Mouse (Mus musculus) MEL (cell line): ENCODE measurements at regions not wholly inside any gene's neighbourhood (a gene's known extent, or its start where the extent isn't known, plus 50 kb on each side); places are given as distances from the start of the nearest gene placed in this dataset.

ENCODE experiments used
- DNase-seq: peaks from one replicate; pipeline ENCODE4 v3.0.0; 2011; ENCODE audit warnings: low read depth, low spot score
- H3K27ac ChIP-seq: 2 replicates; pipeline ENCODE4 v1.5.1; 2012; ENCODE audit warnings: low read depth, mild to moderate bottlenecking, control low read depth, low read length, moderate library complexity; ENCODE audit not compliant: control insufficient read depth
- H3K27me3 ChIP-seq, 2 experiments: fragments of 150-350 bp in 1 of 2; sonication (generic) in 1 of 2; 2 replicates each; pipeline ENCODE4 v1.6.1; 2012; ENCODE audit warnings: low read length in 2 of 2, mild to moderate bottlenecking in 2 of 2, improper control_type of control experiment in 1 of 2, moderate library complexity in 1 of 2; ENCODE audit not compliant: insufficient read depth in 2 of 2, control insufficient read depth in 1 of 2
- H3K36me3 ChIP-seq, 2 experiments: 2 replicates each; pipeline ENCODE4 v1.6.1; 2012 to 2014; ENCODE audit warnings: low read length in 2 of 2, improper control_type of control experiment in 1 of 2, inconsistent platforms in 1 of 2, mild to moderate bottlenecking in 1 of 2; ENCODE audit not compliant: insufficient read depth in 2 of 2, control insufficient read depth in 1 of 2
- H3K4me1 ChIP-seq, 2 experiments: fragments of 150-350 bp in 1 of 2; sonication (generic) in 1 of 2; 2 replicates each; pipeline ENCODE4 v1.6.1; 2012; ENCODE audit warnings: low read length in 2 of 2, improper control_type of control experiment in 1 of 2, mild to moderate bottlenecking in 1 of 2; ENCODE audit not compliant: insufficient read depth in 2 of 2, control insufficient read depth in 1 of 2
- H3K4me3 ChIP-seq, 2 experiments: fragments of 150-350 bp in 1 of 2; sonication (generic) in 1 of 2; 2 replicates each; pipeline ENCODE4 v1.5.1; 2012; ENCODE audit warnings: low read depth in 2 of 2, low read length in 2 of 2, mild to moderate bottlenecking in 2 of 2, moderate library complexity in 2 of 2, control low read depth in 1 of 2, improper control_type of control experiment in 1 of 2; ENCODE audit not compliant: control insufficient read depth in 1 of 2, insufficient read depth in 1 of 2
- H3K79me2 ChIP-seq: 2 replicates; pipeline ENCODE4 v1.6.1; 2012; ENCODE audit warnings: mild to moderate bottlenecking, low read length, moderate library complexity; ENCODE audit not compliant: control insufficient read depth, poor library complexity, insufficient read depth
- H3K9ac ChIP-seq: 2 replicates; pipeline ENCODE4 v1.6.1; 2012; ENCODE audit warnings: low read depth, mild to moderate bottlenecking, control low read depth, low read length, moderate library complexity; ENCODE audit not compliant: control insufficient read depth, poor library complexity, severe bottlenecking
- H3K9me3 ChIP-seq: fragments of 150-350 bp; sonication (generic); replicated peaks from 2 replicates; pipeline ENCODE4 v1.6.1; 2012; ENCODE audit warnings: mild to moderate bottlenecking, low read length, improper control_type of control experiment, moderate library complexity; ENCODE audit not compliant: insufficient read depth
- BHLHE40 ChIP-seq: IDR thresholded peaks from 2 replicates; pipeline ENCODE4 v1.6.1; 2012; ENCODE audit warnings: low read depth, mild to moderate bottlenecking, inconsistent platforms, low read length, improper control_type of control experiment, borderline replicate concordance
- CTCF ChIP-seq, 3 experiments: IDR thresholded peaks in 2 of 3; conservative IDR thresholded peaks in 1 of 3; 2 replicates each; pipeline ENCODE4 v1.5.1; 2011 to 2012; ENCODE audit warnings: low read length in 3 of 3, low read depth in 2 of 3, mild to moderate bottlenecking in 2 of 3, improper control_type of control experiment in 1 of 3, inconsistent platforms in 1 of 3, mixed read lengths in 1 of 3, moderate library complexity in 1 of 3; ENCODE audit not compliant: control insufficient read depth in 1 of 3, insufficient read depth in 1 of 3, poor library complexity in 1 of 3, severe bottlenecking in 1 of 3
- GABPA ChIP-seq: IDR thresholded peaks from 2 replicates; pipeline ENCODE4 v1.6.1; 2012; ENCODE audit warnings: low read depth, mild to moderate bottlenecking, inconsistent platforms, low read length, improper control_type of control experiment, moderate library complexity
- GATA1 ChIP-seq: IDR thresholded peaks from 2 replicates; pipeline ENCODE4 v1.6.1; 2011; ENCODE audit warnings: low read depth, low read length, improper control_type of control experiment
- HCFC1 ChIP-seq: IDR thresholded peaks from 2 replicates; pipeline ENCODE4 v1.6.1; 2012; ENCODE audit warnings: low read depth, mild to moderate bottlenecking, inconsistent platforms, low read length, improper control_type of control experiment, moderate library complexity
- JUND ChIP-seq: IDR thresholded peaks from 2 replicates; pipeline ENCODE4 v1.6.1; 2011; ENCODE audit warnings: low read depth, mild to moderate bottlenecking, improper control_type of control experiment, low read length
- KAT2A ChIP-seq: conservative IDR thresholded peaks from 2 replicates; pipeline ENCODE4 v1.6.1; 2012; ENCODE audit warnings: low read depth, low read length, improper control_type of control experiment, inconsistent platforms
- MAFK ChIP-seq: IDR thresholded peaks from 2 replicates; pipeline ENCODE4 v1.6.1; 2011; ENCODE audit warnings: low read depth, mild to moderate bottlenecking, low read length, improper control_type of control experiment, borderline replicate concordance
- MXI1 ChIP-seq: IDR thresholded peaks from 2 replicates; pipeline ENCODE4 v1.6.1; 2011; ENCODE audit warnings: mild to moderate bottlenecking, low read depth, low read length, improper control_type of control experiment
- MYC ChIP-seq: IDR thresholded peaks from 2 replicates; pipeline ENCODE4 v1.6.1; 2011; ENCODE audit warnings: low read depth, mild to moderate bottlenecking, low read length, improper control_type of control experiment, moderate library complexity
- NELFE ChIP-seq: IDR thresholded peaks from 2 replicates; pipeline ENCODE4 v1.6.1; 2011; ENCODE audit warnings: low read depth, low read length, improper control_type of control experiment
- POLR2A ChIP-seq, 2 experiments: IDR thresholded peaks; 2 replicates each; pipeline ENCODE4 v1.6.1; 2011 to 2012; ENCODE audit warnings: low read length in 2 of 2, mild to moderate bottlenecking in 2 of 2, control low read depth in 1 of 2, improper control_type of control experiment in 1 of 2, low read depth in 1 of 2, moderate library complexity in 1 of 2; ENCODE audit not compliant: control insufficient read depth in 1 of 2, insufficient read depth in 1 of 2, poor library complexity in 1 of 2
- POLR2AphosphoS5 ChIP-seq: IDR thresholded peaks from 2 replicates; pipeline ENCODE4 v1.6.1; 2012; ENCODE audit warnings: low read depth, borderline replicate concordance, mild to moderate bottlenecking, inconsistent platforms, low read length, moderate library complexity, mixed read lengths
- RCOR1 ChIP-seq: IDR thresholded peaks from 2 replicates; pipeline ENCODE4 v1.6.1; 2012; ENCODE audit warnings: low read depth, mild to moderate bottlenecking, inconsistent platforms, low read length, improper control_type of control experiment
- TAL1 ChIP-seq: IDR thresholded peaks from 2 replicates; pipeline ENCODE4 v1.6.1; 2012; ENCODE audit warnings: mild to moderate bottlenecking, inconsistent platforms, low read length, moderate library complexity, mixed read lengths
- TBP ChIP-seq: IDR thresholded peaks from 2 replicates; pipeline ENCODE4 v1.8.0; 2011; ENCODE audit warnings: low read depth, low read length, improper control_type of control experiment
- TCF12 ChIP-seq: IDR thresholded peaks from 2 replicates; pipeline ENCODE4 v1.6.1; 2014; ENCODE audit warnings: low read depth, mild to moderate bottlenecking, inconsistent platforms, low read length, improper control_type of control experiment, moderate library complexity
- USF1 ChIP-seq: IDR thresholded peaks from 2 replicates; pipeline ENCODE4 v1.6.1; 2014; ENCODE audit warnings: low read depth, mild to moderate bottlenecking, inconsistent platforms, low read length, improper control_type of control experiment, moderate library complexity
- USF2 ChIP-seq, 2 experiments: IDR thresholded peaks; 2 replicates each; pipeline ENCODE4 v1.6.1; 2011 to 2012; ENCODE audit warnings: improper control_type of control experiment in 2 of 2, low read length in 2 of 2, borderline replicate concordance in 1 of 2, inconsistent platforms in 1 of 2, low read depth in 1 of 2, mild to moderate bottlenecking in 1 of 2; ENCODE audit not compliant: insufficient read depth in 1 of 2
- ZC3H11A ChIP-seq: IDR thresholded peaks from 2 replicates; pipeline ENCODE4 v1.6.1; 2012; ENCODE audit warnings: low read depth, mild to moderate bottlenecking, inconsistent platforms, low read length, improper control_type of control experiment
- ZMIZ1 ChIP-seq: IDR thresholded peaks from 2 replicates; pipeline ENCODE4 v1.6.1; 2012; ENCODE audit warnings: low read depth, mild to moderate bottlenecking, inconsistent platforms, low read length, improper control_type of control experiment, moderate library complexity
- ZNF384 ChIP-seq: IDR thresholded peaks from 2 replicates; pipeline ENCODE4 v1.6.1; 2012; ENCODE audit warnings: low read depth, mild to moderate bottlenecking, inconsistent platforms, low read length, improper control_type of control experiment

GRCm38 (mm10) chr17:66235806-66236335 is 112.6 kb downstream of the Ddx11 start:
- Histone ChIP-seq H3K9ac (no peak overlapping the region), H3K27ac (no peak overlapping the region), H3K4me1 (no peaks in the 10 kb centered on the region; a peak in 2 of 4 replicates), H3K9me3 (no peaks in the 10 kb centered on the region), H3K79me2 (no peaks in the 10 kb centered on the region), H3K27me3 (no peaks in the 10 kb centered on the region)
- DNase-seq, result no peak
- TF ChIP-seq KAT2A (no peak), ZC3H11A (no peak), ZNF384 (no peak), POLR2AphosphoS5 (no peak), JUND (no peak), POLR2A (IDR thresholded peaks at IDR 0.05; ENCODE audit: control insufficient read depth in 1 of 2, insufficient read depth in 1 of 2, low read depth in 1 of 2, low read length in 2 of 2, poor library complexity in 1 of 2) (no peak), ZMIZ1 (no peak), GATA1 (no peak)
- TF ChIP-seq, all 39 proteins: peak for 0
- Histone ChIP-seq H3K4me3 (no peak overlapping the region), H3K36me3 (no peaks in the 10 kb centered on the region)

- no peak overlapping the region for H3K9ac ChIP-seq
- no peaks in the 10 kb centered on the region; a peak in 1 of 4 replicates for H3K4me1 ChIP-seq
- no peaks in the 10 kb centered on the region for H3K79me2 ChIP-seq
- H3K27ac ChIP-seq, result no peak overlapping the region
- H3K36me3 ChIP-seq, result no peaks in the 10 kb centered on the region
- no peak for TF ChIP-seq ZMIZ1
- TF ChIP-seq BHLHE40, result no peak
- no peak for TF ChIP-seq KAT2A
- no peak for TF ChIP-seq GATA1
- TF ChIP-seq RCOR1, result no peak
- TF ChIP-seq TBP, result no peak
- no peak for TF ChIP-seq MXI1
- no peak for TF ChIP-seq NELFE
- TF ChIP-seq USF2 (IDR thresholded peaks at IDR 0.05; ENCODE audit: borderline replicate concordance in 1 of 2, insufficient read depth in 1 of 2, low read depth in 1 of 2, low read length in 2 of 2), result no peak
- no peak for TF ChIP-seq HCFC1
- TF ChIP-seq MYC, result no peak
- no peak for TF ChIP-seq MAFK
- TF ChIP-seq TAL1, result no peak
- no peak for TF ChIP-seq TCF12
- TF ChIP-seq GABPA, result no peak
- no peak for TF ChIP-seq USF1
- no peak for TF ChIP-seq CTCF (IDR thresholded peaks at IDR 0.05 in 2 of 3, conservative IDR thresholded peaks at IDR 0.05 in 1 of 3; ENCODE audit: control insufficient read depth in 1 of 3, insufficient read depth in 1 of 3, low read depth in 2 of 3, low read length in 3 of 3, poor library complexity in 1 of 3, severe bottlenecking in 1 of 3)
- H3K4me3 ChIP-seq, result no peak overlapping the region
- DNase-seq, result no peak
- no peaks in the 10 kb centered on the region for H3K9me3 ChIP-seq
- no peaks in the 10 kb centered on the region for H3K27me3 ChIP-seq
Observed at GRCm38 (mm10) chr17:66241868-66242622, 118.7 kb downstream of the Ddx11 start.
